Mouse (Mus musculus): ENCODE data around the gene Cbarp.

Gene Cbarp

DNA sequence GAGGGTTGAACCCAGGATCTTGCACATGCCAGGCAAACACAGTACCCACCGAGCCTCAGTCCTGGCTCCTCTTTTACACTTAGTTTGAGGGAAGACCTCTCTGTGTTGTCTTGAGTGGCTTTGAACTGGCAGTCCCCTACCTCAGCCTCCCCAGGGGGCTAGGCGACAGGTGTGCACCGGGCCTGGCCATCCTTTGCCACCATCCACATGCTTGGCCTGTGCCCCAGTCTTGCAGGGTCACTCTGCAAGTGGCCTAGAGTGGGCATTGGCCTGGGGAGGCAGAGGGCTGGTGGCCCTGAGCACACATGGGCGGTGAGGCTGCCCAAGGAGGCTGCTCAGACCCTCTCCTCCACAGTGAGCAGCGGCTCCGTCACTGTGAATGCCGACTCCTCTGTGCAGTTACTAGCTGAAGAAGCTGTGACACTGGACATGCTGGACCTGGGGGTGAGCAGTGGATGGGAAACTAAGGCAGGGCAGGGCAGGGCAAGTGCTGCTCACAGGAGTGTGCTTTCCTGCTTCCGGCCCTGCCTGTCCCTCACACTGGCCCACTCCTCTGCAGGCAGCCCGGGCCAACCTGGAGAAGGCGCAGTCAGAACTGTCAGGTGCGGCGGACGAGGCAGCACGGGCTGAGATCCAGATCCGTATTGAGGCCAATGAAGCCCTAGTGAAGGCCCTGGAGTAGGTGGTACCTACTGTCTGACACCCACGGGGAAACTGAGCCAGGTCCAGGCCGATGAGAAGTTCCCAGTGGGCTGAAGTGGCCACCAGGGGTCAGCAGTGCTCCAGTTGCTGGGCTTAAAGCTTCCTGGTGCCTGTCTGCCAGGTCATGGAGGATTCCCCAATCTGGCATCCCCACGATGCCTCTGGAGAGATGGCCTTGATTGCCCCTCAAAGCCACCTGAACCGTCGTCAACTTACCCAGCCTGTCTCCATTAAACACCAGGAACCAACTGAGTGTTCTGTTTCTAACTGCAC lies 4.5 kb upstream of the Cbarp start:
- DNase-seq (ENCODE audit: low read depth, low spot score) = no peak

DNA sequence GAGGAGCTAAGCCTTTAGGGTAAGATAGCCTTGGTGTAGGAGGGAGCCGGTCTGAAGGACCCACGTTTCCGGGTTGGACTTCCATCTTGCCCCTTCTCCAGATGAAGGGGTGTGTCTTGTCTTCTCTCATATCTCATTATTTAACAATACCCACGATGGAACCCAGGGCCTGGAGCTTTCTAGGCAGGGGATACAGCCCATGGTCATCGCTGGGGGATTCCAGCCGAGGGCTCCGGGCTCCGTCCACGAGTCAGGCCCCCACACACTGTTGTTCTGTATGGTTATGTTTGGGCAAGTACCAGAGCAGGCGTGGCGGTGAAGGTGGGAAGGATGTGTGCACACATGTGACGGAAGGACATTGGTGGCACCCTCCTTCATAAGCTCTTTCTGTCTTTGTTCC lies 3.5 kb upstream of the Cbarp start:
- no peak for DNase-seq (ENCODE audit: low read depth, low spot score)

DNA sequence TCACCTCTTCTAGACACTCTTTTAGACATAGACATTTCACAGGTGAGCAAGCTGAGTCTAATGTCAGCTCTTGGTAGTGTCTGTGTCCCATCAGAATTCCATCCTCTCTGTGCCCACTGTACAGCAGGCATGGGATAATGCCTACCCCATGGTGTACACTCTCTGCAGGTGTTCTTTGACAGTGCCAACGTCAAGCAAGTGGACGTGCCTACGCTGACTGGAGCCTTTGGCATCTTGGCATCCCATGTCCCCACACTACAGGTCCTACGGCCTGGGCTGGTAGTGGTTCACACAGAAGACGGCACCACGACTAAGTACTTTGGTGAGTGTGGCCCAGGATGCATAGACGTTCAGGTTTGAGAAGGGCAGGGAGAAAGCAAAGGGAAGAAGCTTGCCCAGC lies 3.0 kb upstream of the Cbarp start:
- no peak for DNase-seq (ENCODE audit: low read depth, low spot score)

DNA sequence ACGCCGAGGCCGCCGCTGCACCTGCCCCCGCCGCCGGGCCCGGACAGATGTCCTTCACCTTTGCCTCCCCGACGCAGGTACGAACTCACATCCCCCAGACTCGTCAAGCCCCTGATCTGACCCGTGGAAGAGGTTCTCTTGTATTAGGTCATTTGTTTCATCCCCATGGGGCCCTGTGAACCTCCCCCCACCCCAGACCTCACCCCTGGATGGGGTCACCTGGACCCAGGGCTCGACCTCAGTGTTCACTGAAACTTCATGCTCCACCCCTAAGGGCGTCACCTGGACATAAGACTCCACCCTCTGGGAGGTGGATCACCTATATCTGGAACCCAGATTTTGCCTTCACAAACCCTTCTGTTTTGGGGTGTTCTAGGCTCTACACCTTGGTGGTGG lies 1.9 kb upstream of the Cbarp start:
- DNase-seq (ENCODE audit: low read depth, low spot score) = no peak

DNA sequence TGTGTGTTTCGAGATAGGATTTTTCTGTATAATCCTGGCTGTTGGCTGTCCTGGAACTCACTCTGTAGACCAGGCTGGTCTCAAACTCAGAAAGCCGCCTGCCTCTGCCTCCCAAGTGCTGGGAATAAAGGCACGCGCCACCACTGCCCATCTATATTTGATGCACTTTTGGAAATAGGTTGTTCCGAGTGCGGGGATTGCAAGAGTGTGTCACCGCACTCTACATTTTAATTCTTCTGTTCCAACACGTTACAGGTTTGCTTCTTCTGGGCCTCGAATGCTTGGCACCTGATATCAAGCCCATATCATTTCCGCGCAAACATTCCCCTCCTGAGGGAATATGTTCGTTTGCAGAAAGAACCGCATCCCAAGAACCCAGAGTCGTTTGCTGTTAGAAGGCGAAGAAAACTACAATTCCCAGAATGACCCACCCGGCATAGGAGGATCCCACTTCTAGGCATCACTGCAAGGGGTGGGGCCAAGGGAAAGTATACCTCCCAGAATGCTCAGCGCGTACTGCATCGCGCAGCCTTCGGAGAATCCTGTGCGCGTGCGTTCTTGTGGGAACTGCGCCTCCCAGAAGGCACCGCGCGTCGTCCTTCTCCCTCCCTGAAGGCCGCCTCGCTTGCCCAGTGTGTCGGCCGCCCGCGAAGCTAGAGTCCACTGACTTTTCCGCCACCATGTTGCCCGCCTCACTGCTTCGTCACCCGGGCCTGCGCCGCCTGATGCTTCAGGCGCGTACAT lies 1.3 kb upstream of the Cbarp start:
- DNase-seq (ENCODE audit: low read depth, low spot score) = peak; percentile 98

DNA sequence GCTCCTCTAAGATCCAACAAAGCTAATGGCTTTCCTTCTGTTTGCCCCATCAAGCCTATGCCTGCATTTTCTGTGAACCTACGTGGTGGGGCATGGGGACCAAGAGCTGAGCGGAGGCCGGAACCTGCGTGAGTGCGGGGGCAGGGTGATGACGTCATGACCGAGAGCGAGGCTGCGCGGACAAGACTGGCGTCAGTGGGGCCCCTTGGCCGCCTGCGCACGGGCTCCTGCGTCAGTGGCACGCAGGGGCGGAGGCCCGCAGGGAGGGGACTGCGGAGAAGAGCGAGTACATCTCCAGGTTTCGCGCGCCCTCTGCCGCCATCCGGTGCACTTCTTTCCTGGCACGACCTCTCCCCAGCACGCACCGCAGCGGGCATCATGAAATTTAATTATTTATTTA lies 608 bp upstream of the Cbarp start:
- peak; percentile 92 for DNase-seq (ENCODE audit: low read depth, low spot score)

DNA sequence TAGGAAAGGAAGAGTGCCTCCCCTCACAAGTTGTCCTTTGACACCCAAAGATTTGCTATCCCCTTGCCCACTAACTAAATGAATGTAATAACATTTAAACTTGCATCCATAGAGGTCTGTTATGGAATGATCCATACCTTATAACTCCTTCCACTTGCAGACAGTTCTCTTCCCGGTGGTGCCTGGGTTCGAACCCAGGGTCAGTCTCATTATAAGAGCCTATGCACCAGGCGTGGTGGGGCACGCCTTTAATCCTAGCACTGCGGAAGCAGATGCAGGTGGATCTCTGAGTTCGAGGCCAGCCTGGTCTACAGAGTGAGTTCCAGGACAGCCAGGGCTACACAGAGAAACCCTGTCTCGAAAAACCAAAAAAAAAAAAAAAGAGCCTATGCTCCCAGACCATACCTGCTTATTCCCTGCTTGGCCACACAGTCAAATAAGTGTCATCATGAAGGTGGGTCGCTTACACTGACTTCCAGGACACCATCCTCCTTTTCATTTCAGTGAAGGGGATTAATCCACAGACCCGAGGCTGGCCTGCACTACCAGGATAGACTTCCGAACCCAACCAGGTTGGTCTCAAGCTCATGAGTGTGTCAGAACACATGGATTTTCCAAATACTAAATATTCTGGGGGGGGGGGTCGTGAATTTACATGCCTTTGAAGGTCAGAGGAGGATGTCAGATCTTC lies 515 bp downstream of the Cbarp start:
- no peak for DNase-seq (ENCODE audit: low read depth, low spot score)

DNA sequence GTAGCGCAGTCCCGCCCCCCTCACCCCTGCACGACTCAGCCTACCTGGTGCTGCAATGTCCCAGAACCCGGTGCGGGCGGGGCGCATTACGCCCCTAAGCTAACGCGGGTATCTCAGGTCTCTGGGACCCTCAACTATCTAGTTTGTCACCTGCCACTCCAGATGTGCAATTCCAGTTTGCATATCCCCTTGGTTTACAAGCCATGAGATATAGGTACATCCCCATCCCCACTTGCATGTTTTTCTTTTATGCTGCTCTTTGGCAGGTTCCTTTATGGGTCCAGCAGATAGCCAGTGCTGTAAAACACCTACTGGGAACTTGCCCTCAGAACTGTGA lies 1.2 kb downstream of the Cbarp start:
- DNase-seq (ENCODE audit: low read depth, low spot score) = no peak

DNA sequence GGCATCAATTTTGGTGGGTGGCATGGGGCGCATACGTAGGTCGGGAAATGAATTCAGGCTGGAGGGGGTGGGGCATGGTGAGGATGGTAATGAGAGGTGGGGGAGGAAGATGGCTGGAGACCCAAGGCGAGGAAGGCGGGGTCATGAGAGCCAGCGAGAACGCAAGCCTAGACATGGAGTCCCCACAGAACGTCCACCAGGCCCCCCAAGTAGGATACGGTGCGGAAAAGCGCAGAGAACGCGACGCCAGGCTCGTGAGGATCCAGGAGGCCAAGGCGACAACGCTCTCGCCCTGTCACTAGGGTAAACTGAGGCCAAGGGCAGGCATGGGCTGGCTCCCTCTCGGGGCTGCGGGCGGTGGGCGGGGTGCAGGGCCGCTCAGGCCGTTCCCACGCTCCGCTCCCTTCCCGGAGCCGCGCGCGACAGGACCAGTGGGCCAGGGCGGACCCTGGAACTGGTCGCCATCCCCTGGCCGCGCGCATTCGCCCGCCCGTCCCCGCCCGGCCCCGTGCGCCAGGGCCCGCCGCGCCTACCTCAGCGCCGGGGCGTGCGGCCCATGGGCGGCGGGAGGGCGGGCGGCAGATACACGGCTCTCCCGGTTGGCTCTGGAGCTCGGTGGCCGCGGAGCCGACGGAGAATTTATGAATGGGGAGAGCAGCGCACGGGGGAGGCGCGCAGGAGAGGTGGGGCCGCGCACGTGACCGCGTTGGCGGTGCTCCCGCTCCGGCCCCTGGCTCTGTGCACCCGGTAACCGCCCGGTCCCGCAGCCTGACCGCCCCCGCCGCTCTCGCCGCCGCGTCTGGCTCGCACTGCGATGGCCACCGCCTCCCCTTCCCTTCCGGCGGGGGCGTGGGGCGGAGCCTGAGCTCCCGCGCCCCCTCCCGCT lies 1.8 kb downstream of the Cbarp start, which contains the start of gene Atp5d:
Gene Atp5d, plus strand, starts transcription at position 80 of the 886 bp plus-strand sequence.
- DNase-seq (ENCODE audit: low read depth, low spot score) = no peak

DNA sequence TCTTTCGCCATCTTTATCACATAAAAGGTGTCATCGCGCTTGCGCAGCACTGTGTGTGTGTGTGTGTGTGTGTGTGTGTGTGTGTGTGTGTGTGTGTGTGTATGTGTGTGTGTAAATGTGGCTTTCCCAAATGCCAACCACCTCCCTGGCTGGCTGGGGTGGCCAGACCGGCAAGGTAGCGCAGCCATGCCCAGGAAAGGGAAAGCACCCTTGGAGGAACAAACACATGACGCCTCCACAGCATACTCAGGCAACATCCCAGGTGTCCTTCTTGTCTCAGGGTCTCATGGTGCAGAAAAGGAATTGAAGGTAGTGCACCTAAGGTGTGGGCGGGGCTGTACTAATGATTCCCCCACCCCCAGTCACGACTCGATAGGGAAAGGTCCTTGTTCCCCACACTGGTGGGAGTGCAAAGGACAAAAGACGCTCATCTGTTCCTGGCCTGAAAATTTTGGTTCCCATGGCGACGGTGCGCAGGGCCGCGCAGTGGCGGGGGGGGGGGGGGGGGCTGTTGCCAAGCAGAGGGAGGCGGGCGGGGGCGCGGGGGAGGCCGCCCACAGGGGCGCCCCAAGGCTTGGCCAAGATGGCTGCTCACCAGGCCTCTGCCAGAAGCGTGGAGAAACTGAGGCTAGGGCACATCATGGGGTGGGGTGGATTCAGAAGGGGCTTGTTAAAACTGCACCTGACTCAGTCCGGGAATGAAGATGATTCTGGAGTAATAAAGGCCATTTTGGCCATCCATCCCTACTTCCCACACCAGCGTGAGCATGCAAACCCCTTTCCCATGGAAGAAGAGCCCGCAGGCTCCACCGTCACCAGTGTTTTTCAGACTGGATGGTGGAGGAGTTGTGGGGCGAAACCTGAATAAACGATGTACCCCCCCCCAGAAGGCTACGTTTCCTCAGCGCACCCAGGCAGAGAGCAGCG lies 2.7 kb downstream of the Cbarp start:
- DNase-seq (ENCODE audit: low read depth, low spot score) = no peak

DNA sequence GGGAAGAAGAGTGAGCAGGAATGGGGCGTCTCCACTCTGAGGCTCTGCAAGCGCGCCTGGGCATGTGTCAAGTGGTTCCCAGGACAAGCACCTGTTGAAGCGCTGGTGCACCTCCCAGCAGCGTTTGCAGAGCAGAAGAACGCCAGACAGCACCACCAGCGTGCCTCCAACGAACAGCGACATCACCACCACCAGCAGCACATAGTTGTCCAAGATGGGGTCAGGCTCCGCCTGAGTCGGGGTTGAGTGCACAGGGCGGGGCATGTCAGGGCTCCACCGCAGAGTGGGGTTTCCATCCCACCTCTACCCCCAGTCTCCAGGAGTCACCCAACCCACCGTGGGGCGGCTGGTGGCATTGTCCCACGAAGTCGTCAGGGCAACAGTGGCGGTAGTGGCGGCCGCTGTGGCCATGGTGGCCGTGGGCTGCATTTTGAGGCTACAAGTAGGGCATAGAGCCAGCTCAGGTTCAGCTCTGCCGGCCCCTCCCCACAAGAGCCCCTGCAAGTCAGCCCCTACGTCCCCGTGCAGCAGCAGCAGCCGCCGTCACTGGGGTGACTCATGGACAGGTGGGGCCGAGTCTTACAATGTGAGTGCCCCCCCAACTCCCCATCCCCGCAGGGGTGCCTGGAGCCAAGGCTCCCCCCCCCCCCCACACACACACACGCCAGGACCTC lies 3.5 kb downstream of the Cbarp start:
- no peak for DNase-seq (ENCODE audit: low read depth, low spot score)

DNA sequence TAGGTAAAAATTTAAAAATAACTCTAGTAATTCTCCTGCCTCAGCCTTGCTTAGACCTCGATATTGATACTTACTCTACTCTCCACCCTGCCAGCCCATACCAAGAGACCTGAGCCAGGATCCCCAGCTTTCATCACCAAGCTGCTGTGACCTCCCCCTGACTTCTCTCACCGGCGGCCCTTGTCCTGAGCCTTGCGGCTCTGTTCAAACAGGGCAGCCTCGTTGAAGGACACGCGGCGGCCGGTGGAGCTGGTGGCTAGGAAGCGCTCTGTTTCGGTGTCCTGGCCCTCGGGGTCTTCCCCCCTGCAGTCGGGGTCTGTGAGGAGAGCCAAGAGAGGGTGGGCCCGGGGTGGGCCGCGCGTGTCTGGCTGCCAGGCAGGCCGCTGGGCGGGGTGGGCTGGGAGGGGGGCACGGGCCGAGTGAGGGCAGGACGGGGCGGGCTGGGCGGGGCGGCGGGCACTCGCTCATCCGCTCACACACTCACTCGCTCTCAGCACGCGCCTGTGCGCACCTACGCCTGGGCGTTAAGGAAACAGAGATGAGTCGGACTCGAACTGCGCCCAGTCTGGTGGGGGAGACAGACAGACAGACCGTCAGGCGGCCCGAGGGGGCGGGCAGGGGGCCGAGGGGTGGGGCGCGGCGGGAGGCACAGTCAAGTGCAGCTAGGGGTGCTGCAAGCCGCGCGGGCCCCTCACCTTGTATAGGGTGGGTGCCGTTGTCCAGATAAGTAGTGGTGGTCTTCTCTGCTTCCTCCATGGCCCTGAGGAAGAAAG lies 4.3 kb downstream of the Cbarp start:
- no peak for DNase-seq (ENCODE audit: low read depth, low spot score)

DNA sequence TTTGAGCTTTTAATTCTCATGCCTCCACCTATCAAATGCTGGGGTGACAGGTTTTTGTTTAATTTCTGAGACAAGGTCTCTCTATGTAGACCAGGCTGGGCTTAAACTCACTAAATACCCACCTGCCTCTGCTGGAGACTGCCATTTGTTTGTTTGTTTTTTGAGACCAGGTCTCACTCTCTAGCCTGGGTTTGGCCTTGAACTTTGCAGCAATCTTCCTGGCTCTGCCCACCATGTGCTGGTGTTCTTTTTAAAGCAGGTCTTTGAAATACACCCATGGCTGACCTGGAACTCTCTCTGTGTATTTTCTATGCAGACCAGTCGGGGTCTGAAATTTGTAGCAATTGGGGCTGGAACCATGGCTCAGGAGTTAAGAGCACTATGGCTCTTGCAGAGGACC lies 5.0 kb downstream of the Cbarp start:
- no peak for DNase-seq (ENCODE audit: low read depth, low spot score)

DNA sequence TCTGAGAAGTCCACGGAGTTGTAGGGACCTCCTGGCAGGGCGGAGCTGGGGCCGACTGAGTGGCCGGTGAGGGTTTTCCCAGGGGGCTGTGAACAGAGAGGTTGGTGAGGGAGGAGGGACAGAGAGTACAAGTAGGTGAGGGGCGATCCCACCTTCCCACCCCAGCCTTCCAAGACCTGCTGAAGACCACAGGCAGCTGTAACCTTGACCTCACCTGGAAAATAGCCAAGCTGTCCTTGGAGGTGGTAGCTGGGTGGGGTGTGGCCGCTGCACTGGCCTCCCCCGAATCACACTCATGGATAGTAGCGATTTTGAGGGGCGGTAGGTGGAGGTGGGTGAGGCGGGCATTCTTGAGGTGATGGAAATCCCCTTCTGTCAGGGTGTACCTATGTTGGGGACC lies 5.5 kb downstream of the Cbarp start:
- no peak for DNase-seq (ENCODE audit: low read depth, low spot score)

DNA sequence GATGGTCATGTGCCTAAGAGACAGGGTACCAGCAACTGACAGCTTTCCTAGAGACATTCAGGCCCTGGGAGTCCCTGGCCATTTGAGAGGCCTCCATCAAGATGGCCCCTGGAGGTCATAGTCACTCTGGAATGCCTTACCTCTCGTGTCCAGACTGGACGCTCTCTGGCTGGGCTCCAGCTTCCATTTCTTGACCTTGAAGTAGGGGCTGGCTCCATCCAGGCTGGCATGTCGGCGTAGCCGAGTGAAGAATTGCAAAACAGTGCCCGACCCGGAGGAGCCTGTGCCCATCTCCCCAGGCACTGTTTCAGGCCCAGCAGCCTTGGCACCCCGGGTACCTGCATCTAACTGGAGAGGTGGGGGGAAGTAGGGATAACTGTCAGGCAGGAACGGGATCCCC lies 6.2 kb downstream of the Cbarp start:
- no peak for DNase-seq (ENCODE audit: low read depth, low spot score)

DNA sequence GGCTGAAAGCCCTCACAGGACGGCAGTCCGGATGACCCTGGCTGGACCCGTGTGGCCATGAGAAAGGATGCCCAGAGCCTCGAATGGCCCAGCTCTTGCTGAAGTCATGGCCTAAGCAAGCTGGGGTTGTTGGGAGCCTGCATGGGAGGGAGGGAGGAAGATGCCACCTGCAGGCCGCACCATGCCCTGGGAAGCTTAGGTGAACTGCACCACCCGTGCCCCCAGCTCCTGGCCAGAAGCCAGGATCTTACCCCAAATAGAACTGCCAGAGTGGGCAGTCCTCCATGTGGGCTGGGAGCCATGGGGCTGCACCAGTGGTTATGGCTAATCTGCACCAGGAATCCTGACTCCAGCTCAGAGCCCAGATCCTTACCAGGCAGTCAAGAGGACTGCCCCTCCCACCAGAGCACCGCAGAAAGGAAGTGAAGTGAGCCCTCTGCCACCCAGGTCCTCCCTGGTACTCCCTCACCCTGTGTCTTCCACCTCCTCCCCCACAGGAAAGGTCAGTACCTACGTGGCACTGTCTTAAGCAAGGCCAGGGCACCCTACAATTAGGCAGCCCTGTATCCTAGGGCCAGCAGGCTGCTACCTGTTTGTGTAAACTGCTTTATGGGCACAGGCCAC lies 7.3 kb downstream of the Cbarp start:
- DNase-seq (ENCODE audit: low read depth, low spot score) = no peak

DNA sequence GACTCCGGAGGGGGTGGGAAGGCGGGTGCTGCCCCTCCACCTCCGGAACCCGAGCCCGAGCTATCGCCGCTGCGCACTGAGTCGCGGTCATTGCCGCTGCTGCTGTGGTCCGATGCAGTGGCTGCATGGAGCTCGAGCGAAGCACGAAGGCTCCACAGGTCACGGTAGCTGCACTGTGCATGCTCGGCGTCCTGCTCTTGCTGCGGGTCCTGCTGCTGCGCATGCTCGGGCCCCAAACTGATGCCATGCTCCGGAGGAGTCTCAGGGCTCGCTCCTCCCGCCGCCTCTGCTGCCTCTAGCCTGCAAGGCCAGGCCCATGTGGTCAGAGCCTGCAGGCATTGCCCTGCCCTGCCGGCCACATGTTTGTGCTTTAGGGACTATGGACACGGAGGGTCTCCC lies 8.7 kb downstream of the Cbarp start:
- DNase-seq (ENCODE audit: low read depth, low spot score) = no peak

DNA sequence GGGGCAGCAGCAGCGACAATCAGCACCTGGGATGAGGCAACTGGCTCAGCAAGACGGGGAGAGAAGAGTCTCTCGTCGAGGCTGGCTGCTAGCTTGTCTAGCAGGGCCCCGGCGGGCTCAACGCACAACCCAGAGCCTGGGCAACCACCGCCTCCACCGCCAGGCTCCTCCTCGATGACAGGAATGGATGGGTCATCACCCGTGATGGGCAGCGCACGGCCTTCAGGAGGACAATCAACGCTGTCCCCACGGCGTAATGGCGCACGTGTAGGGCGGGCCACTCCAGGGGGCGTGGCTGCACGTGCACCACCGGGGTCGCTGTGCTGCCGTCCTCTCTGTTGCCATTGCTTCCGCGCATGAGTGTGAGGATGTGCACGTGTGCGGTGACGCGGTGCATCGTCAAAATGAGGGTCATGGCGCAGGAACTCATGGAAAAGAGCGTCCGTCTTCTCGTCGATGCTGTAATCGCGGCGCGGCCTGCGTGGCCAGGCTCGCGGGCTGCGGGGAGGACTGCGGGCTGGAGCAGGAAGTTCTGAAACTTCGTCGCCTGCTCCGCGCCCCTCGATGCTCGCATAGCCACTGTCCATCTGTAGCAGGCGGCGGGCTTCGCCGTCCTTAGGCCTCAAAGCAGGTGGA lies 9.2 kb downstream of the Cbarp start:
- DNase-seq (ENCODE audit: low read depth, low spot score) = peak; percentile 52

Data from forelimb bud, embryonic 11.5 days (tissue).